8 mouse cellular contexts compared by ENCODE assay signal in the genomic region with DNA sequence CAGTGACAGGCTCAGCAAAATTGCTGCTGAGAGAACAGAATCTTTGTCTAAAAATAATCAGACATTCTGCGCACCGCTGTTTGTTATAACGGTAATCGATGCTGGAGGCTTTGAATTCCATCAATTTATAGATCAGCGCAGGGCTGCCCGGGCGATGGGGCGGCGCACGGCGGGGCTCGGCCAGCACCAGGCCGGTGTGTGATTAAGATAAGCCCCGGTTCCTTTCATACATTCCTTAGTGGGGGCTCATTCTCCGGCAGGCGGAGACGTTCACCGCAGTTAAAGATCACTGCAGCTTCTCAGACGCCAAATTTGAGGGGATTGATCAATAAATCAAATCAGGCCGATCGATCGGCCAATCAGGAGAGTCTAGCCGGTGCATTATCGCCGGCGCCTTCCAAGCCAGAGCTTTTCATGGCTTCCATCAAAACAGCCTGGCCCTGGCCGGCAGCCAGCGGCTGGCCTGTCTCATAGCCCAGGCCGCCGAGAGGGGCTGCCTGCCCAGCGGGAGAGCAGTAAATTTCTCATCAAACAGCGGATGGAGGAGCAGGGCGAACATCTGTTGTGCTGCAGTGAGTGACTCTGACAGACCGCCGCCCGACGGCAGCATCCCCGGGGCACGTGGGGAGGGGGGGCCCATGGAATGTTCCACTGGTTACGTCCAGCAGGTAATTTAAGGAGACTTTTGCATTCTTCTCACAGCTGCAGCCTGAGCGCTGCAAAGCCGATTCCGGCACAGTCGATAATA.
DNase-seq lines count a peak whose midpoint lies in the region; ATAC-seq lines count a peak whose summit lies in the region.

No protein-coding gene starts in this region.

- H3K4me3 ChIP-seq in liver, embryonic 16.5 days (ENCODE audit: low read depth, low read length) = peak overlapping the region; percentile 15; the same call in 1 of the 2 replicates

- intact Hi-C loops in gastrocnemius, postnatal 14 days (cut with DNase I; ENCODE audit: low total_unique reads) = loop anchor here (5.0 to 10.0 kb wide), 2 partner anchors 106 to 139 kb away; a partner anchor contains a TSS

- WGBS in liver, embryonic 16.5 days (ENCODE audit: insufficient replicate concordance) = 8% methylated on average over 44 of the region's 44 CpGs

- no peak overlapping the region for H3K27ac ChIP-seq in liver, embryonic 16.5 days (ENCODE audit: low read length)

- H3K36me3 ChIP-seq in liver, embryonic 16.5 days (ENCODE audit: control insufficient read depth, insufficient read depth) = no peaks in the 10 kb centered on the region

- H3K4me2 ChIP-seq in liver, embryonic 16.5 days (ENCODE audit: low read depth, low read length) = peak overlapping the region; percentile 12

- peaks cover 16% of the 10 kb centered on the region for H3K27me3 ChIP-seq in liver, embryonic 16.5 days (ENCODE audit: control insufficient read depth, insufficient read depth, low read depth, low read length)

- DNase-seq in layer of hippocampus, adult 11-12 months (ENCODE audit: low spot score) = peak; percentile 41
- DNase-seq in layer of hippocampus, adult 9-10 months (ENCODE audit: low spot score) = no peak
- DNase-seq in cerebellum, postnatal 14 days = peak; percentile 81 to 82
- peak; percentile 18 for DNase-seq in gastrocnemius, postnatal 14 days
- peak; percentile 39 for DNase-seq in kidney, adult 18-20 months
- DNase-seq in retina, postnatal 1 day = peak; percentile 93

- H3K9ac ChIP-seq in liver, embryonic 16.5 days (ENCODE audit: low read depth, low read length) = no peak overlapping the region

- ATAC-seq in liver, embryonic 16.5 days (ENCODE audit: low read depth) = no peak
- no peak for ATAC-seq in erythroid progenitor cell, adult 5-6 weeks (replicated peaks; ENCODE audit: low FRiP score, poor library complexity, severe bottlenecking)

- no peaks in the 10 kb centered on the region; the same call in none of the 2 replicates for H3K4me1 ChIP-seq in liver, embryonic 16.5 days (ENCODE audit: control insufficient read depth, low read depth, low read length)

- no peaks in the 10 kb centered on the region for H3K9me3 ChIP-seq in liver, embryonic 16.5 days (replicated peaks; ENCODE audit: control insufficient read depth, low read length)
